Mouse (Mus musculus) embryo, embryonic 11 days (tissue): ENCODE measurements at regions not wholly inside any gene's neighbourhood (a gene's known extent, or its start where the extent isn't known, plus 50 kb on each side); places are given as distances from the start of the nearest gene placed in this dataset.
A peak's percentile ranks its signal among the peaks of the same experiment; 100 is the strongest.

Experiments
- DNase-seq: peaks from one replicate; pipeline ENCODE4 v3.0.0-alpha.2; 2015

GRCm38 (mm10) chr1:92386752-92387151, 86.9 kb downstream of the Ndufa10 start:
- no peak for DNase-seq

GRCm38 (mm10) chr1:92384945-92385344, 88.7 kb downstream of the Ndufa10 start:
- no peak for DNase-seq

DNA sequence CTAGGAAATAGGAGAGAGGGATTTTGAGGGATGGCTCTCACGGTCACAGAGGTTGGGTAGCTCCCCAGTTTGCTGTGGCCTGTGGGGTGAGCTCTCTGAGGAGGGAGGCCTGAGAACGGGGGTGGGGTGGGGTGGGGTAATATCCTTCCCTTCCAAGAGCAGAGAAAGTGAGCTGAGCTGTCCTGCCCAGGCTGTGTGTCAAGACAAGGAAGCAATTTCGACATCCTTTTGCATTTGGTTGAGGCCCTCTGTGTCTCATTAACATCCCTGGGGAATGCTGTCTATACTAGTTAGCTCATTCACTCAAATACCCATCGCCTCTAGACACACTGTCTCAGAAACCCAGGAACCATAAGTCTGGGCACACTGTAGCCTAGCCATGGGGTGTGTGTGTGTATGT, 89.9 kb downstream of the Ndufa10 start:
- no peak for DNase-seq

DNA sequence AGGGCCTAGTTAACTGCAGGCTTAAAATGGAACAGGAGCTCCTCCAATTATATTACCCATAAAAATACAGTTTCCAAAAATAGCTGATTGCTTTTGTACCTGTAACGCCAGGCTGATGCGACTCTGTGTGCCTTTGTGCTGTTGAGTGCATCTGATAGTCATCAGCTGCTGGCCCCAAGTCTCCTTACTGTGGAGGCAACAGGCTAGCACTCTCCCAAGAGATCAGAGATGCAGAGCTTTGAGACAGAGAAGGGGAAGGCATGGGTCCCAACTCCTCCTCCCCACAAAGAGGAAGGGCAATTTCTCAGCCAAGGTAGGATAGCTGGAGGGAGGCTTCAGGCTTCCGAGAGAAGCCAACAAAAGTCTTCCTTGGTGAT, 94.2 kb downstream of the Ndufa10 start:
- DNase-seq = no peak

DNA sequence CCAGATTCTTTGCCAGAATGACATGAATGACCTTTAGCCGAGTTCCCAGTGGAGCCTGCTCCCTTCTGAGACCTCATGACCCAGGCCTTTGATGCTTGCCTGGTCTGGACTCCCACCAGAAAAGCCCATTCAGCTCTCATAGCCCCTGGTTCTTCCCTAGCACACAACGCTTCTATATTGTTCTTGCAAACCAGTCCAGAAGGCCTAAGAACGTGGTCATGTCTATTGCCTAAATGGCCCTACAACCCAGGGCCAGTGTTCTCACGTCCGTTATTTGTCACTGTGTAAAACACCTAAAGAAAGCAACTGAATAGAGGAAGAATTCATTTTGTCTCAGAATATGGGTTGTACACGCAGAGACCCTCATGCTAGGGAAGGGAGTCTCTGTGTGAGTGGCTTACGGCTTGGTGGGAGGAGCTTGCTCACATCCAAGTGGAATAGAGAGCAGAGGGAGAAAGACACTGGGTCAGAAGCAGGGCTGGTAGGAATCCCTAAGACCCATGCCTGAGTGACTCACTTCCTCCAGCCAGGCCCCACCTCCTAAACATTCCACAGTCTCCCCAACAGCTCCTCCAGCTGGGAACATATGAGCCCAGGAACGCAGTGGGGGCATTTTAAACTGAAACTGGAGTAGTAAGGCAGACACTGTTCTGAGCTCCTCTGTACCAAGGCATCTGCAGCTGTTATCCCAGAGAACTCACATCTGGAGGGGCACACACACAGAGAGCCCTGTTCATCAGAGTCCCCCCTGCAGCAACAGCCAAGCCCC, 94.7 kb downstream of the Ndufa10 start:
- DNase-seq = peak; percentile 62

DNA sequence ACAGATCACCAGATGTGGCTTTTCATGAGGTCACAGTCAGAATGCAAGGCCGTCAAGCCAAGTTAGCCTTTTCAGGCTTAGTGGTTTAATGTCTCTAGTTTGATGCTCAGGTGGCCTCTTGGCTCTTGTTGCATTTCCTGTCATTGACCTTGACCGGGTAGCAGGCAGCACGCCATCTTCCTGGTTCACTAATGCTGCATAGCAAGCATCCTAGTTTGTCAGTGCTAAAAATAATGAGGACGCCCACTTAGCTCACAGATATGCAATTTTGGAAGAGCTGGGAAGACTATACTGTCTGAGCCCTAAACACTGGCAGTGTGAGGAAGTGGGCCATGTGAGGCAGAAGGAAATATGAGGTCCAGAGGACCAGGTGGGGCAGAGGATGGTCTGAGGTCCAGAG, 97.2 kb downstream of the Ndufa10 start:
- no peak for DNase-seq

DNA sequence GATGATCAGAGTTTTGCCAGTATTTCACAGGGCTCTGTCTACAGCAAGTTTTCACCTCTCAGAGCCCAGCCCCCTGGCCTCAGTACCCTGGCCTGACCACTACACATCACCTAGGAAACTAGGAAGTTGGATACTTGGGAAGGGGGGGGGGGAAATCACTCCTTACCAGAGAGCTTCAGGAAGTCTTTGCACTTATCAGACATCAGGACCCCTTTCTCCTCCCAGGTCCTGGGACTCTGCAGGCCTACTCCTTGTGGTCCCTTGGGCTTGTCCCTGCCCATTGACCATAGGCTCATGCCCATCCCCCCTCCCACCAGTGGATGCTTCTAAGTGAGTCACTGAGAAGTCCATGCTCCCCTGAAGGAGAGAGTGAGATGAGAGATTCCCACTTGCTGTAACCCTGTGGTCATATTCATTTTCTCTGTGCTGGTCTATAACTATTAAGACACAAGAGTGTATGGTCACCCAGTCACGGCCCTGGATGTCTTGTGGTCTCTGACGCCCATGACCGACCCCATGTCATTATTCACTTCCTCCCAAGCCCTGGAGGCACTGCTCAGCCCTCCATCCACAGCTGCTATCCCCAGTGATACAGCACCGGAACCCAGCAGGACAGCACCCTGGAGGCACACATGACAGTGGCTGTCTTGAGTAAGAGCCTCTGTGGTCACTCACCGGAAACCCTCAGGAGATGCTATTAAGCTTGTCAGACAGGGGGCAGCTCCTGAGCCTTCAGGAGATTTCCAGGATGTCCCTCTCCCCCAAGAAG, 101.3 kb downstream of the Ndufa10 start:
- no peak for DNase-seq

DNA sequence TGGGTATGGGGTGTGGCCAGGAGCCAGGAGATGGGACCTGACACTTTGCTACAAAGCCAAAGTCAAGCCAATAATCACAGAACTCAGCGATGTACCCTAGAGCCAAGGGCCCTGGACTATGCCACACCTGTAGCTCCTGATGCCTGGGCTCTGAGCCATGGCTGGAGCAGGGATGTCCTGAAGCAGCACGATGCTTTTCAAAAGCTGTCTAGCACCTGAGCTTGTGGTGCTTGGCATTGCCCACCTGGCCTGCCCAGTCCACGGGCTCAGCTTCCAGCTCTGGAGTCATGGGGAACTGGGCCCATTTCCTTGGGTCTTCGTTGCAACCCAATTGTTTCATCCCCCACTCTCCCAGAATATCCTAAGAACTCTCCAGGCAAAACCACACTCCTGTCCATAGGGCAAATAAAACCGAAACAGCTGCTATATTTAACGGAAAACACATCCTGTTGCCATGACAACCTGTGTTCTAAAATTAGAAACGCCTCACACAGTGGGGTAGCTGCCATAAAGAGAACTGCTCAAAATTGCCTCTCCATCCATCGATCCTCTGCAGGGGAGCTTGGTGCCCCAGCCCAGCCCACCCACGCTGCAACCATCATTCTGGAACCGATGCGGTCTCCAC, 102.2 kb downstream of the Ndufa10 start:
- DNase-seq = peak; percentile 72

- DNase-seq = no peak
These were observed 102.8 kb downstream of the Ndufa10 start for GRCm38 (mm10) chr1:92370842-92371241.

DNA sequence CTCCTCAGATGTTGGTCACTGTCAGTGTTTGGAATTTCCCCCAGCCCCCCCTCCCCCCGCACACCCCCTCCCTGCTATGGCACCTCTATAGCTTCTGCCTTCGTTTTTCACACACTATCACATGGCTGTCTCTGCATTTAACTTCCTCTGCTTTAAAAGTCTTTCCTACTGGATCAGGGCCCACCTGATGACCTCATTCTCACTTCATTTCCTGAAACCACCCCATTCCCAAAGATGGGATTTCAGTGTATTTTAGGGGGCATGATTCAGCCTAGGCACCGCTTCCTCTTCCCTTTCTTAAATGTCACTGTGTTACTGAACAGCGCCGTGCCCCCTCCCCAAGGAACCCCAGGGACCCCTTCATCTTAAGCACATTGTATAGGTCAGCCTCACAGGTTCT, 103.7 kb downstream of the Ndufa10 start:
- DNase-seq = no peak

DNA sequence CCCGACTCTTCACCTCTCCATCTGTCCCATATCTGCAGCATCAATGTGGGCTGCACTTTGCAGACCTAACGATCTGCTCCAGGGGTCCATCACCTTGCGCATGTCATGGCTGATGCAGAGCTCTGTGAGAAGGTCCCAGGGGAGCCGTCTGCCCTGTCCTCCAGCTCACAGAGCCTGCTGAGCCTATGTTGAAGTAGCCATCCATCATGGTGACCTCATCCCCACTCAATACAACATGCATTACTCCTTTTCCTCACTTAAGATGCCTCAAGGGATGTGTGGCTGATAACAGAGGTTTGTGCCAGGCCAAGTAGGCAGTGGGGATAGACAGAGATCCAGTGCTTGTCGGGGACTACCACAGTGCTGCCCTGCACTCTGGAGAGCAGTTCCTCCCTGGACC, 107.4 kb downstream of the Ndufa10 start:
- DNase-seq = no peak

DNA sequence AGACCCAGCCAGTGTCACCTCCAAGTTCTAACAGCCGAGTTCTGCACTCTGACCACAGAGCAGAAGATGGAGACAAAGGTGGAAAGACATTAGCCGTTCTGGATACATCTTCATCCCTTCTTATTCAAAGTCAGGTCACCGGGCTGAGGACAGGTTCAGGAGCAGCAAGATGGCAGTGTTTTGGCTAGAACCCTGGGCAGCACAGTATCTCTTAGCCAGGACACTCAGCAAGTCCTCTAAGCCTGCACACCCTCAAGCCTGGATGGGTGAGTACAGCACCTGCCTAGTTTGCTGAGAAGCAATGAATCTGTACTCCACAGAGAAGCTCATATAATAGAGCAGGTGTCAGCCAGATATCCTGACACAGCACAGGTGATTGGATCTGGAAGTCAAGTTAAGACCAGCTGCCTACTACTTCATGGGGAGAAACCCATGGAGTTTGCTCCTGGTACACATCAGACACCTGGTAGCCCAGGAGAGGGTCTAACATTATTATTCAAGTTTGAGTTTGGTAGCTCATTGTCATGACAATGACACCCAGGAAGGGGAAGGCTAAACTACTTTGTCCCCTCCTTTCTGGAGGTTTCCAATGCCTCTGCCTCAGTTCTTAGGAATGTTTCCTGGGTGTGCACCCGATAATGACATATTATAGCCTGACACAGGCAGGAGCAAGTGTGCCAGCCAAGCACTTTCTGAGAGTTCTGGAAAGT, 108.1 kb downstream of the Ndufa10 start:
- no peak for DNase-seq

- no peak for DNase-seq
These were observed 112.0 kb downstream of the Ndufa10 start for GRCm38 (mm10) chr1:92361677-92362076.

DNA sequence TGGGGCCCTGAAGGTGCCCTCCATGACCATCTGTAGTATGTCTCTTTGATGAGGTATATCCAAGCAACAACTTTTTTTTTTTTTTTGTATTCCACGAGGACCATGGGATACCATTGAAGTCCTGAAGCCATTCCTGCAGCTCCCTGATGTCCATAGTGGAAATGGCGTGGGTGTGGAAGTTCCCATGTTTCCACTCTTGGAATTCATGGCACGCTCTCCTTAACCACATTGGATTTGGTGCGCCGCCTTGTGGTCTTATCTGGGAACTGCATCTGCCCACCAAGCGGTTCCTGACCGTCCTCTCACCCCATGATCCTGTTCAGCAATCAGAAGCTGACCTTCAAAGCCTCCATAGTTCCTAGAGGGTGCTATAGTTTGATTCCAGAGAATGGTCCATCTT, 113.4 kb downstream of the Ndufa10 start:
- peak; percentile 64 for DNase-seq

GRCm38 (mm10) chr1:92359473-92359872, 114.2 kb downstream of the Ndufa10 start:
- DNase-seq = no peak

GRCm38 (mm10) chr1:92358758-92359287, 114.8 kb downstream of the Ndufa10 start:
- no peak for DNase-seq

DNA sequence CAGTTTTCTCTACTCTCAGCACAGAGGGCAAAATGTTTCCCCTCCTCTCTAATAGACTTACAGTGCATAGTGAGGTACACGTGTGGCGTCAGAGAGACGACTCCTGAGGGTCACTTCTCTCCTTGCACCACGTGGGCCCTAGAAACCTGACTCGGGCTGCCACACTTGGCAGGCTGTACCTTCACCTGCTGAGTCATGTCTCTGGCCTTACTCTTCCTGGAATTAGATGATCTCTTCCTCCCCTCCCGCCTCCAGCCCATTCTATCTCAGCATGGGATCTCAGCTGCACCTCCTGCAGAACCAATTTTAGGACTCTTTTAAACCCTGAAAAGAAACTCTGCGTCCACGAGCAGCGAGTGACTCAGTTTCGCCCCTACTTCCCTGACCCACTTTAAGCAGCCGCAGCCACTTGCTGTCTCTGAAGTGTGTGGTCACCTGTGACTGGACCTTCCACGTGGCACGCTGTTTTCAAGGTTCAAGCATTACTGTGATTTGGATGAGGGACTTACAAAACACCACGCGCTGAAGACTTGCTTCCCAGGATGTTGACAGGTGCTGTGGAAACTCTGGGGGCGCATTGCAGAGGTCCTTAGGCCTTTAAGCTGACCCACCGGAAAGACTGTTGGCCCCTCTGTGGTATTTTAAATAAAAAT, 125.2 kb downstream of the Ndufa10 start:
- DNase-seq = peak; percentile 35

DNA sequence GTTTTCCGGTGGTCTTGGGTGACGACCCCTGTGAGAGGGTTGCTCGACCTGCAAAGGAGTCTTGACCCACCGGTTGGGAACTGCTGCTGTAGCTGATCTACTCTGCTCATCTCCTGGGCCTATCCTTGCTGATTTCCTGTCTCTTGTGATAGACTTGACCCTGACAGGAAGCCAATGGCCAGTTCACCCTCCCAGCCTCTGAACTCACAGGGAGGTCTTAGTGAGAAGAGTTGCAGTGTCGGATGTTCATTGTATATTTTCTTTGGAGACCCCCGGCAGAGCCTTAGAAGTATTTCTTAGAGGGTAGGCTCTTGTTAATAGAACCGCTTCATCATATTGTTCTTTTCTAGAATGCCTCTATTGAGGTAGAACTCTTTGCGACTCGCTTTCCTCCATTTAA, 126.0 kb downstream of the Ndufa10 start:
- no peak for DNase-seq

DNA sequence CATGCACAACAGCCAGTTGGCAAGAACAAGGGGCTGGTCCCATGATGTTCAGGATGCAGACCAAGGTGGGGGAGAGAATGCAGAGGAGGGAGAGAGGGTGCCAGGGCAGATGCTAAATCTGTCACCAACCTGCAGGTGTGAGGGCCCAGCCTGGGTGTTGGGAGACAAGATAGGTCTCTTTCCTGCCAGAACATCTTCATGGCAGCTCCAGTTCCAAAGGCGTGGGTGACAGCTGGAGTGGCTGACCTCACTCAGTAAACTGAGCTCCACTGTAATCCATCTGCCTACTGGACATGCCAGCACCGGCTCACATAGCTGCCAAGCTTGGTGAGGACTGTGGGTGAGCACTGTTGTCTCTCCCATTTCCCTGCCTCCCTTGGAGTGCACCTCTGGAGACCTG, 129.9 kb downstream of the Ndufa10 start:
- no peak for DNase-seq

- no peak for DNase-seq
These were observed 130.5 kb downstream of the Ndufa10 start for GRCm38 (mm10) chr1:92343161-92343598.

GRCm38 (mm10) chr1:92341846-92342540, 131.7 kb downstream of the Ndufa10 start:
- no peak for DNase-seq

DNA sequence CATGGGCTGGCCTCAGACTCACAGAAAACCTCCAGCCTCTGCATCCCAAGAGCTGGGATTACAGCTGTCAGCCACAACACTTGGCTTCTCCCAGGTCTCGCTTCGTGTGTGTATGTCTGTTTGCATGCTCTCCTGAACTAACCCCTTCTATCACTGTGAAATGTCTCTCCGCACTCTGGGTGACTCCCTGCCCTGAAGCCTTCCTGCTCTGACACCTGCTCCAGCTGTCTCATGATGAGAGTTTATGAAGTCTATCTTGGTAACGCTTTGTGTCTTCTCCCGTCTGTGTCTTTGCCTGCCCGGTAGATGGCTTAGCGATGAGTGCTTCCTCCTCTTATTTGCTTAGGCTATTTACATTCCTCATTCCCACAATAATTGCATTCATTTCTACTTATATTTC, 133.0 kb downstream of the Ndufa10 start:
- DNase-seq = no peak
